Mouse (Mus musculus): ENCODE measurements around the gene Dffa.
A peak's percentile ranks its signal among the peaks of the same experiment; 100 is the strongest.

Gene Dffa

DNA sequence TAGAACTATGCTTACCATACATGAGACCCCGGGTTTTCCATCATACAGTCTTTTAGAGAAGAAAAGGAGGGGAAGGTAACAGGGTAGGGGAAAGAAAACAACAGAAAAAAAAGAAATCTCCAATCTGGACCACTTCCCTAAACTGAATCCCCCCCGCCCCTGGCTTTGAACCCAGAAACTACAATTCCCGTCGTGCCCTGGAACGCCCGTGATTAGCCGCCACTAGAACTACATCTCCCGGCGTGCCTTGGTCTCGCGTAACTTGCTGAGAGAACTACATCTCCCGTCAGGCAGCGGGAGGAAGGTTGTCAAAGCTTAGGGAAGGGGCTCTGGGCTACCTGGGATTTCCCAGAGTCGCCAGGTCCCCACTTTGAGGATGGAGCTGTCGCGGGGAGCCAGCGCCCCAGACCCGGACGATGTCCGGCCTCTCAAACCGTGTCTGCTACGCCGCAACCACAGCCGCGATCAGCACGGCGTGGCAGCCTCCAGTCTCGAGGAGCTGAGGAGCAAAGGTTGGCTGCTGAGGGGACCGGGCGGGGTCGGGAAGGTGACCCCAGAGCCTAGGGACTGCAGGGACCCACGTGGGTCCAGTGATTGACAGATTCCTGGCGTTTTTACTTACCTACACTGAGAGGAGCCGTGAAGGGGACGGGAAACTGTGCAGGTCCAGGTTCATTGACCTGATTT lies at the start of gene Dffa:
TSS of gene Dffa (plus strand) at position 272 of the 687 bp plus-strand sequence.
- DNase-seq (ENCODE audit: low spot score): peak; percentile 92

DNA sequence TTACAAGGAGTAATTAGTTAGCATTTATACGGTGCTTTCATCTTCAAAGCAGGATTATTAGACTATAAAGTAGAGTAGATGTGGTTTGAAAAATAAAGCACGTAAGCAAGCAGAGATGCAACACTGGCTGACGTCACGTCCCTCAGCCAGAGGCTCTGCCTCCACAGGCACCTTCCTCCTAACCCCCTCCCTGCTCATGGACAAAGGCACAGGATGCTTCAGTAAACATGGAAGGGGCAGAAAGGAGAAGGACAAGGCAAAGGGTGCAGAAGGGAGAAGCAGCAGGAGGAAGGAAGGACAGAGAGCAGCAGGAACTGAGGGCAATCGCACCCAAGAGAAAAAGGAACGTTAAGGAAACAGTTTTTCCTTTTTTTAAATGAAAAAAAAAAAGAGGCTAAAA lies 48.1 kb upstream of the Dffa start:
- DNase-seq (ENCODE audit: low spot score): no peak

DNA sequence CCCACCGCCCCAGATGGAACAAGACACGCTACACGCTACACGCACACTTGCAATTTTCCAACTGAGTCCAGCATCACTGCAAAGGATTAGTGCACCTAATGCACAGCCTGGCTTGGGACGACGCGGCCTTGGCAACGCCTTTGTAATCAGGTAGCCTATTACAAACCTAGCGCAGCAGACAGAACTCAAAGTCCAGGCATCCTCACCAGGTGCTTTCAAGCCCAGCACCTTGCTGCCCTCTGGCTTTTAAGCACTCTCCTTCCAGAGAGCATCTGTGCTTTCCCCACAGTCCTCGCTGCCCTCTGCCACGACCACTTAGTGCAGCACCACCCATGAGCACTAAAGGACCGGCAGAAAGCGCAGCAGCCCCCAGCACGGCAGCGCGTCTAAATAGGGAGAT lies 47.0 kb upstream of the Dffa start:
- DNase-seq (ENCODE audit: low spot score): no peak

DNA sequence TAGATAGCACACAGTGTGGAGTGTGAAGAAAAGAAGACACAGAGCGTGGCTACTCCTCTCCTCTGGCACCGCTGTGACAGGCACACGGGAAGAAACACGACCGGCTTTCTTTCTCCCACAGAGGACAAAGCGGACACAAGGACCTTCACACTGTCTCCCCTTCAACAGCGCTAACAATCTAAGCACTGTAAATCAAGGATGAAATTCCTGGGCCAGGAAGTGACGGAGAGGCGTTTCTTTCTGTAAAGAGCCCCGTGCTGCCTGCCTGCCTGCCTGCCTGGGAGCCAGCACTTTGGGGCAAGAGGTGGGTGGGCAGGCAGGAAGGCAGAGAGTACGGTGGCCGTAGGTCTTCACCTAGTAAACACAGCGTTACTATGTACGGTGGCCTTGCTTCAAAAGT lies 46.5 kb upstream of the Dffa start:
- no peak for DNase-seq (ENCODE audit: low spot score)

DNA sequence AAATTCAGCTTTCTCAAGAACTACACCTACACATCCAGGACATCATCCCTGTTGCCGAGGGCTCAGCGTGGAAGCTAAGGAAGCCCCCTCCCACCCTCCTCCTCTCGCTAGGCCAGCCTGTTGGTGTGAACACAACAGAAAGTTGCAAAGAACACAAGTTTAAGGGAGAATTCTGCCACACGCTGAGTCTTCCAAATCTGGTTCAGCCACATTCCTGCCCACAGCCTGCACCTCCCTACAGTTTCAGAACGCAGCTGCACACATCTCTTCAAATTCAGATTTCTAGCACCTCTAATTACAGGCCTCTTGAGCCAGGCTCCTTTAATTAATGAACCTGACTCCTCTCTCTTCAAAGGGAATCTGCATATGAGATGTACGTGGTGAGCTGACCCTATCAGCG lies 45.6 kb upstream of the Dffa start:
- DNase-seq (ENCODE audit: low spot score): no peak

DNA sequence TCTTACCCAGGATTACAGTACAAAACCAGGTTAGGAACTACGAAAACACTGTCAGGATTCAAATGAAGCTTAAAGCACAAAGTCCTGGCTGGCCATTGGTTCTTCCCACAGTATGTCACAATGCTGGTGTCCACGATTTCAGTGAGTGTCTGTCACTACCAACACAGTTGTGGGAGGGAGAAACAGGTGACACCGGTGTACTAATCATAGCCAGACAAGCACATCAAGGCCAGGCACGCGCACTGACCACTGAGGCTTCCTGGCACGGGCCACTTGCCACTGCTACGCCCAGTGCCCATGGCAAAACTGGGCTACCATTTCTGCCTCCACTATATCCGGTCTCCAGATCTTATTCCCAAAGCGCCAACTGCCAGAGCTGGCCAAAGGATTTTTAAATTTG lies 44.2 kb upstream of the Dffa start:
- DNase-seq (ENCODE audit: low spot score): no peak

DNA sequence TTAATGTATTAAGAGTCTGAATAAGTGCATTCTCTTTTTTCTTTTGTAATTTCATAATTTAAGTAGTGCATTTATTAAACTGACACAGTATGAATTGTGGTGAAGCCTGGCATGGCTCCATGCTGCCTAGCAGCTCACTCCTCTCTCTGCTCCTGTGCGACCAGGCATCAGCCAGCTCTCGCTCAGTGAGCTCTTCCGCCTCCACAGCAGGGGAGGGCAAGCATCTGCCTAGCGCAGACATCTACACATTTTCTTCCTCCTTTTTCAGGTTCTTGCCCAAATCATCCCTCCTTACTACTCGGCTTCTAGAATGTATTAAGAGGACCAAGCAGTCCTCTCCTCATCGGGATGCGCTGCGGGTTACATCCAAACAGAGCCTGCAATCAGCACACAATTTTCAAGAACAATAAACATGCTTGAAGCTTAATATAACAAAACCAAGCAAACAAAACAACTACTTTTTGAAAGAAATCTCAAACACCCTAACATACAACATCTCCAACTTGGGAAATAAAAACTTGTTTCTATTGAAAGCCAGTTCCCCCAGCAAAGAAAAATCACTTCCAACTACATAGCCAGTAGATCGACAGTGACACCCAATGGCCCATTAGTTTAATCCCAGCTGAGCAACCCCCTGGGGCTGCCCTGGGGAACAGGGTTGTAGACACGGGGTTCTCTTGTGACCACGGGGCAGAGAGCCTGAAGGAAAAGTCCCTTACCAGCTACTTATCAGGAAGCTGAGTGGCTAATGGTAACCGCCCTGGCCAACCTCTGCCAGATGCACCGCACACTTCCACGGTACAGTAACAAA lies 43.1 kb upstream of the Dffa start:
- no peak for DNase-seq (ENCODE audit: low spot score)

DNA sequence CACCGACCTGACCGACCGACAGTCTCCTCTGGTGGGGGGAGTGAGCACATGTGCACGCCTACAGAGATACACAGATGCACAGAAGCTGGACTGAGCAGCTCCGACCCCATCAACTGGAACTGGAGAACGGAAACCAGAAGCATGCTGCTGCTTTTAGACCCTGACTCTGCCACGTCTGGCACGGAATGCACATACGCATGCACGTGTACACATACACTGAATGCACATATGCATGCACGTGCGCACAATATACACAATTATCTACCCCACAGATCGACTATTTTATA lies 42.6 kb upstream of the Dffa start:
- no peak for DNase-seq (ENCODE audit: low spot score)

DNA sequence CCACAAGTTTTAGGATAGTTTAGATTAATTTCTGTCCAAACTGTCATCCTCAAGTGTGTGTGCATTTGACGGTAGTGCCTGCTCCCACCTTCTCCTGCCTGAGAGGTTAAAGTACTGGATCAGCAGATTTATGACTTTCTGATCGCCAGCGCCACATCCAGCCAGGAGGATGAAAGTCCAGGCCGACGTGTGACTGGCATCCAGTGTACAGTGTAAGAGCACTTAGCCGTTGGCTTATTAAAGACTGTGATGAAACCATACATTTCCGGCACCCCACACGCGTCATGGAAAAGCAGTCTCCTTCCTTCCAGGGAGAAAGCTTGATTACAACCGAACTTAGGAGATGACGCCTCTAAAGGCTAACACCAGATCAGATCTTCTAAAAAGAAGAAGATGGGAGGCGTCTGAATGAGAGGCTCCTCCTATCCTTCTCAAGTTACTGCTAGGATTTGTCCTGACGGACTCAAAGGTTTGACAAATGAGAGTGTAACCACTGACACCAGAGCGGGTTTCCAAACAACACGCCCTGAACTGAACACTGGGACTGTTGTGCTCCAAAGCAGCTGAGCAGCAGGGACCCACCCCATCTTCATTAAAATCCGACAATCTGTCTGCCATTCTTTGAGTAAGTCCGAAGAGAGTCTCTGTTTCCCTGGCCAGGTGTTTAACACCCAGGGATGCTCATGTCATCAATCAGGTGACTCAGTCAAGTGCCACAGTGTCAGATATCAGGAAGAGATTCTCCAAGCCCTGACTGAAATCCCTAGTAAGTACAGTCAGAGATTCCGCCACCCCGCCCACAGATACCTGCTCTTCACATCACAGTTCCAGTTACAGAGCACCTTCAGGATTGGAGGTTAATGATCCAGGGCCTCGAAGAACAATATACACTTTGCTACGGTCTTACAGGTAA lies 41.3 kb upstream of the Dffa start:
- no peak for DNase-seq (ENCODE audit: low spot score)

DNA sequence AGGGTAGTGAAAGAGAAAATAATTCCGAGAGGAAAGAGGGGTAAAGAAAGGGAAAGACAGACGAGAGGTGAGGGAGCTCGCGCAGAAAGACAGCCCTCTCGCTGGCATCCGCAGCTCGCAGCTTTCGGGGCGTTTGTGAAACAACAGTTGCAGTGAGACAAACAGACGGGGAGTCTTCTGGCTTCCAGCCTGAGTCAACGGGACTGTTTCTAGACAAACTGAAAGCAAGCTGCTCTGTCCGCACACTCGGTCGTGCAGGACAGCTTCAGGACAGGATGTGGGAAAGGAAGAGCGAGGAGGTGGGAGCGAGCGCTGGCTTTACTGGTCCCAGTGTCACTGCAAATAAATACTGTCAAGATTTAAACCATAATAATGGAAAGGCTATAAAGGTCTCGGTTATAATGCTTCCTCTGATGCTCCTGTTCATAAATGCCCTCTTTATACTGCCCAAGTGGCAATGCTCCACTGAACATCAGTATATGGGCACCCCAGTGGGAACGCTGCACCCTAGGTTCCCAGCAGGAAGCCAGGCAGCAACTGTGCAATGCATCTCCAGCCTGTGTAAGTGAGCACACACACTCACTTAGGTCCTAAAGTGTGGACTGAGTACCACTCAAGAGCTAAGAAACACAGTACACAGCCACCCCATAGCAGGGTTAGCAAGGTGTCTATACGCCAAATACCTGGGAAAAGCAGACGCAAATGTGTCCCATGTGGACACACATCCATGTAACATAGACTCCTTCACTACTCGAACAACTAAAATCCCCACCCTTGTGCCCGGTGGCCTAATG lies 39.7 kb upstream of the Dffa start:
- no peak for DNase-seq (ENCODE audit: low spot score)

DNA sequence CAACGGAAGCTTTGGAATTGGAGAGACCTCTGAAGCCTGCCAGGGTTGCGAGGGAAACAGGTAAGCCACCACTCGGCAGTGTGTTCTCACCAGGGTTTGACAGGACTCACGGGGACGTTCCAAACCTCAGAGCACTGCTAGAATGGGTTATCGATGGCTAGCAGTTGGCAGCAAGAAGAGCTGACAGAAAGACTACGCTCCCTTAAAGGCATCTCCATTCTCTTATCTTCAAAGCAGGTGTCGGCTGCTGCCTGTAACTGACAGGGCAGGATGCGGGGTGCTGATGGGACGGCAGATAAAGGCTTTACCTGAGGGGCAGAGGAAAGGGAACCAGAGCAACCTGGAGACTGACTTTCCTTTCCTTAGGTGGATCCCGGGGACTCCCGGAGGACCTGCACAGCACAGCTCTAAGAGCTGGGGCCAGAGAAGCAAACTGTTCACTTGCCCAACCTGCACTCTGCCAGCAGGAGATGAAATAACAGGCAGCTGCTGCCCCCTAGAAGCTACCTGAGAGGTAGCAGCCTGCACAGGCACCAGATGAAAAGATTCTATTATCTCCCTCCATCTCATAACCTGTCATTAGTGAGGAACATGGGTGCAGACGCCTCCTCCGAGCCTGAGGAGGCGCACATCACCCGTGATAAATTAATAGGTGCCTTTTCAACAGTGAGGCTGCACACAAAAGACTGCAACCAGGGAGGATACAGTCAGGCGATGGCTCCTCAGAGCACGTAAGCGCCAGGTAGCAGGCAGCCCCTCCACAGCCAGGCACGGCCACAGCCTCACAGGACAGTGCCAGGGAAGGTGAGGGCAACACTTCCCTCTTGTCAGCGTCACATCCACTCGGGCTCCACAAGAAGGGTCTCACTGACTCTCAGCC lies 37.0 kb upstream of the Dffa start:
- peak; percentile 24 for DNase-seq (ENCODE audit: low spot score)

DNA sequence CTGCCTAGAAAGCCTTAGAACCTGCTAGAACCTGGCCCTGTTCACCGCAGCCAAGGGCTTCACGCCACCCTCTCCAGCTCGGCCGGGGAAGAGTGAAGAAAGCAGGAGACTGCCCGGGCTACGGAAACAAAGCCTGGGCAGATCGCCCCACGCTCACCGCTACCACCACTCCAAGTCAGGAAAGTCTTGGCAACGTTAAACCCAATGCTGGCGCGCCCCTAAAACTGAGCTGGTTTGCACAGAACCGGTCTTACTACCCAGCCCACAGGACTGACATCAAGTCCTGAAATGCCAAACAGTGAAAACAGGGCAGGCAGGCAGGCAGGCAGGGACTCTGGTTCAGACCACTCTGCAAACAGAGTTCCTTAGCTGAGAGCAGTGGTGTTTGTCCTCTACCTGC lies 28.9 kb upstream of the Dffa start:
- no peak for DNase-seq (ENCODE audit: low spot score)

DNA sequence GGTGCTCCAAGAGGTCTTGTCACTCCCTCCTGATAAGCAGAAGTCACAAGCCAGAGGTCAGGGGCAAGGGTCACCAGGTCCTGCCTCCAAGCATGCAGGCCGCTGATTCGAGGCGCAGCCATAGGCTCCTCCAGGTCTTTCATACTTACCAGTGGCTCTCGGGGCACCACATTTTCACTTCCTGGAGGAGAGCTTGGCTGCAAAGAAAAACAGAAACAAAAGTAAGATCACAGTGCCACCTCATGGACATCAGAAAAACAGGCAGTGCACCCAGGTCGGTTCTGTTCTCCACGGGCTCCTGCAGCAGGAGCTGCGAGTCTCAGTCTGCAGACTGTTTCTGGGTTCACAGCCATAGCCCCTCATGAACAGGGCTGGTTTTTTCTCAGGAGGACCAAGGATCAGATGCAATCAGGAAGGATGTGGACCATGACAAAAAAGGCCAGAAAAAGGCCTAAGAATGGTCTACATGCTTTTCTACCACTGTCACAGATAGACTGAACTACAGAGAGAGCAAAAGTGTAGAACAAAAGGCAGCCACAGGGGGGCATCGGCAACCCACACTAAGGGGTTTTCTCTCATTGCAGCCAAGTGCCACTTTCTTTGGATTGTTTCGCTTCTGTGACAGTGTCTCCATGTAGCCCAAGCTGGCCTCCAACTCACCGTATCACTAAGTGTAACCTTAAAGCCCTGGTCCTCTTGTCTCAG lies 27.9 kb upstream of the Dffa start:
- peak; percentile 78 for DNase-seq (ENCODE audit: low spot score)

DNA sequence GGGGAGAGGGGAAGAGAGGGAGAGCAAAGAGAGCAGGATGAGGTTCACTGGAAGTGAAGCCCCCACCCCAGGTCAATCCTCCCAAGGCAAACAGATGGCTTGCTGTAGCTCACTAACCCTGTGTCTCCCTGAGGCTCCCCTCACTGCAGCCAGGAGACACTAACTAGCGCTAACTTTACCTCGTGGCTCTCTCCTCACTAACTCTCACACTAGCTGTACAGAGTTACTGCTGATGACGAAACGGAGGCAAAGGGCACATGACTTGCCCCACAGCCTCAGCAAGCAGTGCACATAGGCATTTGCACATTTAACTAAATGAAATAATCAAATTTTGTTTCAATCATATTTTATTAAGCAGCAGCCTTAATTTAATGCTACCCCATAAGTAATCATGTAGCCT lies 25.7 kb upstream of the Dffa start:
- no peak for DNase-seq (ENCODE audit: low spot score)

DNA sequence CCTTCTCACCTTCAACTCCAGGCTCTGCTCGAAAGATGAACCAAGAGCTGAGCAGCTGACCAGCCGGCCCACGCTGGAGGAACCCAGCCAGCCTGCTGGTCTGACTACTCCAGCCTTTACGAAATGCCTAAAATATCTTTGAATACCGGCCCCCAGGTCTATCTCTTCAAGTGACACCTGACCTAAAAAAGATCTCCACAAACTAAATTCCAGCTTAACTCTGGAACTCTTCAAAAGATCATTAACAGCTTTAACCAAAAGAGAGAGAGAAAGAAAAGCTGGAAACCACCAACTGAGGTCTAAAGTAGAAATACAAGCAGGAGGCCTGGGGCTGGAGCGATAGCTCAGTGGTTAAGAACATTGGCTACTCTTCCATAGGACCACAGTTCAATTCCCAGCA lies 24.3 kb upstream of the Dffa start:
- no peak for DNase-seq (ENCODE audit: low spot score)

DNA sequence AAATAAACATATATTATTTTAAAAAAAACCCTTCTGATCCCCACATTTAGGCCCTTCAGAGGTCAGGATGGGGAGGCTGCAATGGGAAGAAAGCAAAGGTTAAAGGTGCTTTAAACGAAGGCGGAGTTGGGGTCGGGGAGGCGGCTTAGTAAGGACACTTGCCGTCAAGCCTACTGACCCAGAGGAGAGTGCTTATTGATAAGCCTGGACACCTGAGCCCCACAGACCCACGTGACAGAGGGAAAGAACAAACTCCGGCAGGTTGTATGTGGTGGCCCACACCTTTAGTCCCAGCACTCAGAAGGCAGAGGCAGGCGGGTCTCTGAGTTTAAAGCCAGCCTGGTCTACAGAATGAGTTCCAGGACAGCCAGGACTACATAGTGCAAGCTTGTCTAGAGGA lies 23.8 kb upstream of the Dffa start:
- DNase-seq (ENCODE audit: low spot score): no peak

DNA sequence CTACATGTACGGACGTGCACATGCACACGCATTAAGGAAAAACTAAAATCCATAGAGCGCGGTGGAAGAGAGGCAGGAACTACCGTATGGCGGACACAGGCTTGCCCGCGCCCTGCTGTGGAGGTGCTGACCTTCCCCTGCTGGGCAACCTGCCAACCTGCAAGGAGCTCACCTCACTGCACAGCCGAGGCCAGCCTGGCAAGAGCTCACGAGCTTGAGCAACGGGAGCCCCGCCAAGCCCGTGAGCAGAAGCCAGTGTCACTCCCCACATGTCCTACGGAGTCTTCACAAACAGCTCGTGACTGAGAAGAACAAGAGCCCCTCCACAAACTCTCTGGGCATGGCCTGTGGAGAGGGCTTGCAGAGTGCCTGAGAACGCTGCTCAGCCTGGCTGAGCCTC lies 22.4 kb upstream of the Dffa start:
- peak; percentile 79 for DNase-seq (ENCODE audit: low spot score)

DNA sequence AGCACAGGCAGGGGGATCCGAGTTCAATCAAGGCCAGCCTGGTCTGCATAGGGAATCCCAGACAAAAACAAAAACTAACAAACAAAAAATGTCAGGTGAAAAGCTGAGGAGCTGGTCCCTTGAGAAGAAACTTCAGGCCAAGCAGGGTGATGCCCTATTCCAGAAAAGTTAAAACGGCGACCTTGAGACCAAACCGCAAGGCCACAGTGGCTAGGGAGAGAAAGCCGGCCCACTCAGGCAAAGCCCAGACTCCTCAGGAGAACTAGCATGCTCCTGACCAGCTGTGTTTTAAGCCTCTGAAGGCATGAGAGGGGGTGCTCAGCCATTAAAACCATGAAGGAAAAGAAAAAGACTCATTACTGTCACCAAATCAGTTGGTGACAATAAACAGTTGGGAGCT lies 18.6 kb upstream of the Dffa start:
- DNase-seq (ENCODE audit: low spot score): no peak

DNA sequence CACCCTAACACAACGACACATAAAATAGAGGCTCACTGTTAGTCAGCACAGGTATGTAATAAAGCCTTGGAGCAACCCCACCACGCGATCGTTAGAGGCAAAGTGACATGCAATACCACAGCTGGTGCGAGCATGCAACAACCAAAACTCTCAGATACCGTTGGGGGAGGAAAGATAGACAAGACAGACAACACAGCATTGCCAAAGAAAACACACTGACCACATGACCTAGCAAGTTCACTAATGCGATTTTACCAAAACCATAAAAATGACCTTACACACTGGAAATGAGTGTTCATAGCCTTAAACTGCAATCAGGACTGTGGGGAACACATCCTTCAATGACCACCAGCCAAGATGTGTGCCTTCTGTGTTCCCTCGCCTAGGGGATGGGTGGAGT lies 12.6 kb upstream of the Dffa start:
- no peak for DNase-seq (ENCODE audit: low spot score)

DNA sequence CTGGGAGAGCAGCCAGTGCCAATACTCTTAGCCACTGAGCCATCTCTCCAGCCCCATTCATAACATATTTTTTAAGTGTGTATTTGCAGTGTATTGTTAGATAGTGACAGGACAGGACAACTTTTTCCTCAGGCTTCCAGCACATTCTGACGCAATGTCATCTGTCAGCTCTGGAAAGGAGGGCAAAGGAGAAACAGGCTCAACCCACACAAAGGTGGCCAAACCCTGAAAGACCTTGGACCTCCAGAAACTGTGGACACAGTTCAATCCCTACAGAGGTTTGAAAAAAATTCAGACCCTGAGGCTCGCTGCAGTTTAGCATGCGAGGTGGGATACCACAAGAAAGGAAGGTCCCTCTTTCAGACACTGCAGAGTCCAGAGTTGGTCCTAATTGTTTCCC lies 6.0 kb upstream of the Dffa start:
- DNase-seq (ENCODE audit: low spot score): no peak

DNA sequence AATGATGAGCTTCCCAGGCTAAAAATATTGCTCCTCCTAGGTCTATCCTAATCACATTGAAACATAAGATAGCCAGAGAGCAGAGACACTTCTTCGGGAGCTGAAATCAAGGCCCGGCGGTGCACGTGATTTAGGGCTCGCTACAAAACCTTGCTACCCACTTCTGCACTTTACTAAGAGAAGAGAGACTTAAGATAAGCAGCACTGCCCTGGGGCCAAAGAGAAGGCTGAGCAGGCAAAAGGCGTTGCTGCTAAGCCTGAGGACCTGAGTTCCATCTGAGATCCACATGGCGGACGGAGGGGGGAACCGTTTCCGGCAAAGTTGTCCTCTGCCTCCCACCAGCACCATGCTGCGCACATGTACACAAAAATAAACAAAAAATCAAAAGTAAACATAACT lies 5.4 kb upstream of the Dffa start:
- no peak for DNase-seq (ENCODE audit: low spot score)
